ENCODE assay signal across 30 mouse cellular contexts in genomic region chr16:69302549-69302948, GRCm38 (mm10).
DNase-seq lines count a peak whose midpoint lies in the region; ATAC-seq and TF ChIP-seq lines count a peak whose summit lies in the region.
"Had no signal": no experiment of that assay in that cellular context is flagged by ENCODE, and none has a peak within 500 bp of the region (broad histone marks: within the 10 kb centered on the region; RNA-seq: fewer than 3 reads in every experiment).

No protein-coding gene starts in this region.

- no peak for TF ChIP-seq EP300 in heart, postnatal 0 days (IDR thresholded peaks at IDR 0.05; ENCODE audit: low read depth)

- WGBS in heart, embryonic 11.5 days (ENCODE audit: insufficient replicate concordance): 39% methylated on average over 2 of the region's 2 CpGs
- WGBS in heart, postnatal 0 days: 26% methylated on average over 2 of the region's 2 CpGs
- 37% methylated on average over 2 of the region's 2 CpGs for WGBS in neural tube, embryonic 11.5 days
- WGBS in neural tube, embryonic 15.5 days: 41% methylated on average over 2 of the region's 2 CpGs

- H3K4me1 ChIP-seq in heart, embryonic 11.5 days (ENCODE audit: control insufficient read depth, insufficient read depth, low read length): no peaks in the 10 kb centered on the region
- no peaks in the 10 kb centered on the region for H3K4me1 ChIP-seq in heart, postnatal 0 days (ENCODE audit: control insufficient read depth, insufficient read depth)
- no peaks in the 10 kb centered on the region for H3K4me1 ChIP-seq in neural tube, embryonic 11.5 days (ENCODE audit: control insufficient read depth, insufficient read depth, low read length)
- no peaks in the 10 kb centered on the region for H3K4me1 ChIP-seq in neural tube, embryonic 15.5 days
- H3K4me1 ChIP-seq: embryonic facial prominence, embryonic 13.5 days; forebrain, embryonic 10.5 days; forebrain, embryonic 15.5 days; heart, embryonic 13.5 days; limb, embryonic 12.5 days; liver, embryonic 15.5 days; neural tube, embryonic 12.5 days had no signal

- H3K4me3 ChIP-seq in heart, embryonic 11.5 days (ENCODE audit: low read depth, low read length): no peak overlapping the region
- no peak overlapping the region for H3K4me3 ChIP-seq in heart, postnatal 0 days (ENCODE audit: low read depth, low read length)
- no peak overlapping the region for H3K4me3 ChIP-seq in neural tube, embryonic 11.5 days (ENCODE audit: low read depth, low read length)
- no peak overlapping the region for H3K4me3 ChIP-seq in neural tube, embryonic 15.5 days (replicated peaks)
- H3K4me3 ChIP-seq: embryonic facial prominence, embryonic 13.5 days; forebrain, embryonic 10.5 days; forebrain, embryonic 15.5 days; heart, embryonic 13.5 days; left cerebral cortex, adult 2 months; limb, embryonic 12.5 days; liver, embryonic 15.5 days; neural tube, embryonic 12.5 days had no signal

- intact Hi-C loops in heart, postnatal 25 days (cut with DNase I): no loop called here

- H3K9me3 ChIP-seq in heart, embryonic 11.5 days (replicated peaks; ENCODE audit: control insufficient read depth, low read length): no peaks in the 10 kb centered on the region
- no peaks in the 10 kb centered on the region for H3K9me3 ChIP-seq in heart, postnatal 0 days (replicated peaks; ENCODE audit: control insufficient read depth, low read length)
- H3K9me3 ChIP-seq in neural tube, embryonic 11.5 days (ENCODE audit: control insufficient read depth, low read length): no peaks in the 10 kb centered on the region
- no peaks in the 10 kb centered on the region for H3K9me3 ChIP-seq in neural tube, embryonic 15.5 days (replicated peaks)
- H3K9me3 ChIP-seq: embryonic facial prominence, embryonic 13.5 days; forebrain, embryonic 10.5 days; forebrain, embryonic 15.5 days; G1E; heart, embryonic 13.5 days; limb, embryonic 12.5 days; liver, embryonic 15.5 days; neural tube, embryonic 12.5 days had no signal

- H3K9ac ChIP-seq in heart, embryonic 11.5 days (ENCODE audit: low read depth, low read length): no peak overlapping the region
- no peak overlapping the region for H3K9ac ChIP-seq in heart, postnatal 0 days (replicated peaks; ENCODE audit: low read depth, low read length)
- H3K9ac ChIP-seq in neural tube, embryonic 11.5 days (ENCODE audit: low read length): no peak overlapping the region
- no peak overlapping the region for H3K9ac ChIP-seq in neural tube, embryonic 15.5 days (replicated peaks)
- H3K9ac ChIP-seq: embryonic facial prominence, embryonic 13.5 days; forebrain, embryonic 15.5 days; heart, embryonic 13.5 days; limb, embryonic 12.5 days; liver, embryonic 15.5 days; lung, embryonic 14.5 days; neural tube, embryonic 12.5 days had no signal

- H3K4me2 ChIP-seq in heart, embryonic 11.5 days: no peak overlapping the region
- H3K4me2 ChIP-seq in heart, postnatal 0 days (ENCODE audit: low read depth, low read length): no peak overlapping the region
- no peak overlapping the region for H3K4me2 ChIP-seq in neural tube, embryonic 11.5 days (ENCODE audit: low read depth)
- no peak overlapping the region for H3K4me2 ChIP-seq in neural tube, embryonic 15.5 days
- H3K4me2 ChIP-seq: embryonic facial prominence, embryonic 13.5 days; forebrain, embryonic 15.5 days; heart, embryonic 13.5 days; limb, embryonic 12.5 days; liver, embryonic 15.5 days; lung, embryonic 14.5 days; neural tube, embryonic 12.5 days had no signal

- ATAC-seq in heart, embryonic 11.5 days (replicated peaks; ENCODE audit: insufficient number of reproducible peaks, low FRiP score, low TSS enrichment): no peak
- peak; percentile 67 for ATAC-seq in heart, postnatal 0 days (ENCODE audit: insufficient read depth, low read depth)
- no peak for ATAC-seq in neural tube, embryonic 11.5 days (ENCODE audit: insufficient read depth, low FRiP score, low TSS enrichment)
- no peak for ATAC-seq in neural tube, embryonic 15.5 days (ENCODE audit: low FRiP score)
- ATAC-seq: forebrain, embryonic 15.5 days; hindbrain, postnatal 0 days; midbrain, embryonic 16.5 days had no signal

- TF ChIP-seq CTCF in heart, postnatal 0 days (IDR thresholded peaks at IDR 0.05; ENCODE audit: low read depth): no peak

- H3K27me3 ChIP-seq in heart, embryonic 11.5 days (ENCODE audit: control insufficient read depth, insufficient read depth, low read length): no peaks in the 10 kb centered on the region
- H3K27me3 ChIP-seq in heart, postnatal 0 days (ENCODE audit: control insufficient read depth, insufficient read depth, low read length): no peaks in the 10 kb centered on the region
- no peaks in the 10 kb centered on the region for H3K27me3 ChIP-seq in neural tube, embryonic 11.5 days (ENCODE audit: control insufficient read depth, insufficient read depth, low read length)
- H3K27me3 ChIP-seq in neural tube, embryonic 15.5 days (replicated peaks): no peaks in the 10 kb centered on the region
- H3K27me3 ChIP-seq: embryonic facial prominence, embryonic 13.5 days; forebrain, embryonic 15.5 days; heart, embryonic 13.5 days; limb, embryonic 12.5 days; liver, embryonic 15.5 days; neural tube, embryonic 12.5 days had no signal

- peak; percentile 88 for DNase-seq in heart, adult 11 months
- DNase-seq in heart, postnatal 0 days (ENCODE audit: low spot score): peak; percentile 37
- DNase-seq in heart, postnatal 25 days (ENCODE audit: low spot score): no peak
- DNase-seq in neural tube, embryonic 11.5 days (ENCODE audit: low spot score): peak; percentile 10
- DNase-seq in thymus, adult 18-20 months: no peak
- DNase-seq: adrenal gland, adult 8-10 months; cerebellum, adult 11 months; cerebellum, postnatal 10 days; gastrocnemius, postnatal 25 days; kidney, adult 11 months; kidney, postnatal 14 days; lung, embryonic 14.5 days; lung, postnatal 14 days; right cerebral cortex, postnatal 4 days; thymus, adult 2 months; thymus, postnatal 36 days had no signal

- no peak overlapping the region for H3K27ac ChIP-seq in heart, embryonic 11.5 days (ENCODE audit: low read depth, low read length)
- H3K27ac ChIP-seq in heart, postnatal 0 days (ENCODE audit: low read depth): no peak overlapping the region
- H3K27ac ChIP-seq in neural tube, embryonic 11.5 days (ENCODE audit: low read depth, low read length): no peak overlapping the region
- no peak overlapping the region for H3K27ac ChIP-seq in neural tube, embryonic 15.5 days (replicated peaks)
- H3K27ac ChIP-seq: embryonic facial prominence, embryonic 13.5 days; forebrain, embryonic 10.5 days; forebrain, embryonic 15.5 days; heart, embryonic 13.5 days; hindbrain, postnatal 0 days; left cerebral cortex, adult 2 months; limb, embryonic 12.5 days; liver, embryonic 15.5 days; neural tube, embryonic 12.5 days; stomach, postnatal 0 days had no signal

- H3K36me3 ChIP-seq in heart, embryonic 11.5 days (ENCODE audit: control insufficient read depth, insufficient read depth, low read length): no peaks in the 10 kb centered on the region
- no peaks in the 10 kb centered on the region for H3K36me3 ChIP-seq in heart, postnatal 0 days (replicated peaks; ENCODE audit: control insufficient read depth, insufficient read depth, low read length)
- no peaks in the 10 kb centered on the region for H3K36me3 ChIP-seq in neural tube, embryonic 11.5 days (ENCODE audit: control insufficient read depth, insufficient read depth, low read length)
- H3K36me3 ChIP-seq in neural tube, embryonic 15.5 days: no peaks in the 10 kb centered on the region
- H3K36me3 ChIP-seq: embryonic facial prominence, embryonic 13.5 days; forebrain, embryonic 10.5 days; forebrain, embryonic 15.5 days; G1E; heart, embryonic 13.5 days; limb, embryonic 12.5 days; liver, embryonic 15.5 days; neural tube, embryonic 12.5 days had no signal

Comparison
In these comparisons a context has a peak if more than half of its experiments do, and no peak if none do; other contexts are left out.
1. DNase-seq: peak in heart, adult 11 months (single experiment), heart, postnatal 0 days (single experiment) and neural tube, embryonic 11.5 days (single experiment); none in heart, postnatal 25 days (single experiment) and thymus, adult 18-20 months (0 of 2).